Mouse (Mus musculus) myocyte (in vitro differentiated cells): Measurements from ENCODE around the gene Mpp6. TPM values are rescaled to one million over a fixed set of nuclear protein-coding genes. Genes with fewer than 3 reads are reported as not detected.

ENCODE experiments used
- H3K27me3 ChIP-seq: one replicate; pipeline ENCODE4 v1.6.1; 2011; ENCODE audit not compliant: control insufficient read depth, insufficient read depth, insufficient read length
- H3K36me3 ChIP-seq: one replicate; pipeline ENCODE4 v1.6.1; 2011; ENCODE audit not compliant: control insufficient read depth, insufficient read depth
- H3K4me2 ChIP-seq: one replicate; pipeline ENCODE4 v1.6.1; 2011; ENCODE audit warnings: low read depth, control low read depth
- H3K4me3 ChIP-seq: one replicate; pipeline ENCODE4 v1.5.1; 2011; ENCODE audit warnings: mild to moderate bottlenecking, control low read depth, moderate library complexity
- H3K79me2 ChIP-seq: one replicate; pipeline ENCODE4 v1.6.1; 2011; ENCODE audit not compliant: control insufficient read depth, insufficient read depth
- H3ac ChIP-seq: one replicate; pipeline ENCODE4 v1.6.1; 2011; ENCODE audit not compliant: control insufficient read depth, insufficient read length
- CEBPB ChIP-seq: IDR thresholded peaks from 2 replicates; pipeline ENCODE4 v1.6.1; 2011; ENCODE audit warnings: mild to moderate bottlenecking, moderate library complexity; ENCODE audit not compliant: poor library complexity, insufficient read depth, severe bottlenecking
- E2F4 ChIP-seq: IDR thresholded peaks from one replicate; pipeline ENCODE4 v1.6.1; 2011; ENCODE audit warnings: mild to moderate bottlenecking, control low read depth, moderate library complexity; ENCODE audit not compliant: insufficient read depth
- MAX ChIP-seq: IDR thresholded peaks from one replicate; pipeline ENCODE4 v1.6.1; 2011; ENCODE audit warnings: low read depth, mild to moderate bottlenecking, control low read depth
- MYOD1 ChIP-seq, 3 experiments: IDR thresholded peaks; one replicate each; pipeline ENCODE4 v1.6.1; 2011; ENCODE audit warnings: control low read depth in 2 of 3, low read depth in 2 of 3, mild to moderate bottlenecking in 2 of 3, moderate library complexity in 1 of 3; ENCODE audit not compliant: insufficient read length in 2 of 3, control insufficient read depth in 1 of 3
- MYOG ChIP-seq, 3 experiments: IDR thresholded peaks; one replicate each; pipeline ENCODE4 v1.6.1; 2011; ENCODE audit warnings: control low read depth in 2 of 3, low read depth in 2 of 3, mild to moderate bottlenecking in 2 of 3; ENCODE audit not compliant: insufficient read length in 2 of 3, control insufficient read depth in 1 of 3, insufficient read depth in 1 of 3
- POLR2A ChIP-seq: IDR thresholded peaks from one replicate; pipeline ENCODE4 v1.6.1; 2011; ENCODE audit warnings: low read depth, mild to moderate bottlenecking, control low read depth, moderate library complexity; ENCODE audit not compliant: insufficient read length
- POLR2AphosphoS2 ChIP-seq: IDR thresholded peaks from one replicate; pipeline ENCODE4 v1.6.1; 2011; ENCODE audit warnings: low read depth, control low read depth; ENCODE audit not compliant: insufficient read length
- REST ChIP-seq: IDR thresholded peaks from one replicate; pipeline ENCODE4 v1.6.1; 2011; ENCODE audit warnings: mild to moderate bottlenecking, control low read depth, moderate library complexity; ENCODE audit not compliant: insufficient read depth, insufficient read length
- SRF ChIP-seq: IDR thresholded peaks from one replicate; pipeline ENCODE4 v1.6.1; 2011; ENCODE audit warnings: low read depth; ENCODE audit not compliant: control insufficient read depth, insufficient read length
- TCF12 ChIP-seq: IDR thresholded peaks from one replicate; pipeline ENCODE4 v1.6.1; 2011; ENCODE audit warnings: mild to moderate bottlenecking, control low read depth; ENCODE audit not compliant: poor library complexity, insufficient read depth, severe bottlenecking
- TCF3 ChIP-seq: IDR thresholded peaks from one replicate; pipeline ENCODE4 v1.6.1; 2011; ENCODE audit warnings: low read depth, control low read depth; ENCODE audit not compliant: insufficient read length
- USF1 ChIP-seq: IDR thresholded peaks from one replicate; pipeline ENCODE4 v1.6.1; 2011; ENCODE audit warnings: low read depth, mild to moderate bottlenecking, control low read depth, moderate library complexity
- polyA plus RNA-seq: library from polyadenylated mRNA; unstranded; fragments of >200 nt; fragmentation: generic; extraction: Trizol; gene quantifications from one replicate; pipeline ENCODE4 v1.2.1, GENCODE M21; 2012; ENCODE audit warnings: missing spikeins

The Mpp6 gene
- polyA plus RNA-seq, 1 experiment, result 17.2 TPM

DNA sequence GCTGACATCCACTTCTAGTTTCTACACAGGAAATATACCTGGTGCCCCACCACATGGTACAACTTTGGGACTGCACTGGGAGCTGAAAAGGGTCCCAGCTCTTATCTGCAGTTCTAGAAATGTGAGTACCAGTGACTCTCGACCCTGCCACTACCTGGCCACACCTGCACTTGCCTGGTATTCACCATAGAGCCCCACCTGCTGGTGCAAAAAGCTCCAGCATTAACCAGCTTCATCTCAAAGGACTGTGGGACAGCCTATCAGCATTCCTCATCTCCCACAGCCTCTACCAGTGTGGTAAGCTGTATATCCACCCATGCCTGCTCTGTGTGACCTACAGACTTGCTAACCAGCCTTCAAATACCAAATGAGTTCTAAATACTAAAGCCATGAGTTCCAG is 122.9 kb downstream of the Mpp6 start:
- H3K27me3 ChIP-seq, result no peaks in the 10 kb centered on the region
- H3K4me2 ChIP-seq, result no peak overlapping the region

DNA sequence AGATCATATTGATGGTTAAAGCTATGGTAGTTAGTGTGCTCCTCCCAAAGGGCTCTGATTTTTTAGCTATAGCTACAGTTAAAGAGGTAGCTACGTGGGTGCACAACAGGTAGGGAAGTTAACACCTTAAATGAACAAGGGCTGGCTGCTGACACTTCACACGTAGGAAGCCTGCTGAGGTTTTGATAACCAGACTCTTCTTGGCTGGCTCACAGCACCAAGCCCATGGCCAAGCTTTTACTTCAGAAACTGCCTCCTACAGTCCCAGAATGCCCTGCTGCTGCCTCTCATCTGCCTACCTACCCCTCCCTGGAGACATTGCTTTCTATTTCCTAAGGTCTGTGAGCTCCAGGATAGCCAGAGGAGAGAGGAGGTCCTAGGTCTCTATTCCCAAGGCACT is 127.9 kb downstream of the Mpp6 start:
- Histone ChIP-seq H3K79me2 (no peaks in the 10 kb centered on the region), H3K27me3 (no peaks in the 10 kb centered on the region), H3K36me3 (no peaks in the 10 kb centered on the region), H3K4me3 (no peak overlapping the region), H3ac (no peak overlapping the region), H3K4me2 (no peak overlapping the region)
- TF ChIP-seq MYOD1 (IDR thresholded peaks at IDR 0.05; ENCODE audit: control insufficient read depth in 1 of 3, insufficient read length in 2 of 3, low read depth in 2 of 3), result no peak
- no peak for TF ChIP-seq E2F4
- TF ChIP-seq TCF3, result no peak
- no peak for TF ChIP-seq MYOG (IDR thresholded peaks at IDR 0.05; ENCODE audit: control insufficient read depth in 1 of 3, insufficient read depth in 1 of 3, insufficient read length in 2 of 3, low read depth in 2 of 3)
- TF ChIP-seq USF1, result no peak
- TF ChIP-seq REST, result no peak
- TF ChIP-seq TCF12, result no peak
- TF ChIP-seq CEBPB, result no peak
- no peak for TF ChIP-seq POLR2AphosphoS2
- no peak for TF ChIP-seq MAX
- TF ChIP-seq POLR2A, result no peak
- no peak for TF ChIP-seq SRF

More for the DNA sequence above, 122.9 kb downstream of the Mpp6 start:
- Histone ChIP-seq H3K4me3 (no peak overlapping the region), H3ac (no peak overlapping the region), H3K79me2 (no peaks in the 10 kb centered on the region), H3K36me3 (no peaks in the 10 kb centered on the region)
- TF ChIP-seq REST, result no peak
- no peak for TF ChIP-seq E2F4
- TF ChIP-seq POLR2AphosphoS2, result no peak
- TF ChIP-seq MAX, result no peak
- no peak for TF ChIP-seq TCF12

DNA sequence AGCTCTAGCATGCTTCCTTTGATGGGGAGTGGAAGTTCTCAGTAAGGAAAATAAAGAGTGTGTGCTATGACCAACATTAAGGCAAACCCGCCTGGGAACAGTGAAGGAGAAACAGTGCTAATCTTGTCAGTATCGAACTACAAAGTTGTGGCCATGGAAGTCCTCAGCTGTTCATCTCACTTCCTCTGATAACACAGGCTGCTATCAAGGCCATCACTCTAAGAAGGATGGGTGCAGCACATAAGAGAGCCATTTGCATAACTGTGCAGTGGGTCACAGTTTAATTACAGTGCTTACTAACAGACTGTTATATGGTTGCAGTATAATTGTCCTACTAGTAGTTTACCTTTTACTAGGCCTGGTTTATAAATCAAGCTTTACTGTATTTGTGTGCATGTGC is 129.9 kb downstream of the Mpp6 start:
- no peak overlapping the region for H3ac ChIP-seq
- H3K4me3 ChIP-seq, result no peak overlapping the region
- H3K27me3 ChIP-seq, result no peaks in the 10 kb centered on the region
- no peaks in the 10 kb centered on the region for H3K36me3 ChIP-seq
- no peak overlapping the region for H3K4me2 ChIP-seq
- TF ChIP-seq POLR2A (no peak), POLR2AphosphoS2 (no peak), TCF12 (no peak)
- H3K79me2 ChIP-seq, result no peaks in the 10 kb centered on the region

DNA sequence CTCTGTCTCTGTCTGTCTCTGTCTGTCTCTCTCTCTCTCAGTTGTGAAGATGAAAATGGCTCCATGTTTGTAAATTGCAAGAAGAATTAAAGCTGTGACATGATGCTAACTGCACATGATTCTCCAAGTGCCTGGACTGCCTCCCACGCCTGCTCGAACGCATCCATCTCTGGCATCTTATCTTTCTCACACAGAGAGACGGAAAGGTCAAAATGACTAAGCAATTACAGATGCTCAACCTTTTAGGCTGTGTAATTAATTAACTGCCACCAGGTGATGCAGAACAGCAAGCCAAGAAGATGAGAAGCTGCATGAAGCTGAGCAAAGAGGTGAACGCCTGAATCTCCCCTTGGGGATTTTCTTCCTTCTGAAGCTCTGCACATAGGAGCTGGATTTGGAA is 130.4 kb downstream of the Mpp6 start:
- H3ac ChIP-seq, result no peak overlapping the region
- H3K36me3 ChIP-seq, result no peaks in the 10 kb centered on the region
- no peak overlapping the region for H3K4me3 ChIP-seq
- H3K79me2 ChIP-seq, result no peaks in the 10 kb centered on the region
- H3K4me2 ChIP-seq, result no peak overlapping the region
- TF ChIP-seq TCF12, result no peak
- no peak for TF ChIP-seq POLR2A
- no peak for TF ChIP-seq TCF3
- no peak for TF ChIP-seq E2F4
- no peaks in the 10 kb centered on the region for H3K27me3 ChIP-seq

- Histone ChIP-seq H3K4me3 (no peak overlapping the region), H3K27me3 (no peaks in the 10 kb centered on the region), H3K79me2 (no peaks in the 10 kb centered on the region), H3K36me3 (no peaks in the 10 kb centered on the region), H3K4me2 (no peak overlapping the region), H3ac (no peak overlapping the region)
- no peak for TF ChIP-seq TCF12
These were observed 134.1 kb downstream of the Mpp6 start for GRCm38 (mm10) chr6:50244126-50244525.

DNA sequence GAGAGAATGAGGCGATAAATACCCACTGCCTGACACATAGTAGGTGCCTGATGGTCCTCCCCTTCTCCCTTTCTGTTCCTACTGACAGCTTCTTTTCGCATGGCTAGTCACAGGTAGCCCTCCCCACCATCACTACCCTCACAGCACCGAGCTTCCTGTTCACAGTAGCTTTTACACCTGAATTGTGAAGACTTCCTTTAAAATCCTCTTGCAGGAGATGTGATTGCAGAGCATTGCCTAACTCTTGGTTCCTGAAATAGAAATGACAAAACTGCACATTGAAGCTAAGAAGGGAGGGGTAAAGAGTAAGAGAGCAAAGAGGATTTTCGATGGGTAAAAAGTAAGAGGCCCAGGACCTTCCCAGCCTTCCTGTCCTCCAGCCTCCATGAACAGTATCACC is 134.9 kb downstream of the Mpp6 start:
- Histone ChIP-seq H3K4me2 (no peak overlapping the region), H3K27me3 (no peaks in the 10 kb centered on the region), H3K4me3 (no peak overlapping the region), H3ac (no peak overlapping the region), H3K79me2 (no peaks in the 10 kb centered on the region), H3K36me3 (no peaks in the 10 kb centered on the region)
- no peak for TF ChIP-seq CEBPB
- no peak for TF ChIP-seq USF1
- TF ChIP-seq E2F4, result no peak
- no peak for TF ChIP-seq MAX
- TF ChIP-seq POLR2AphosphoS2, result no peak
- TF ChIP-seq REST, result no peak
- no peak for TF ChIP-seq MYOG (IDR thresholded peaks at IDR 0.05; ENCODE audit: control insufficient read depth in 1 of 3, insufficient read depth in 1 of 3, insufficient read length in 2 of 3, low read depth in 2 of 3)
- TF ChIP-seq TCF3, result no peak
- no peak for TF ChIP-seq MYOD1 (IDR thresholded peaks at IDR 0.05; ENCODE audit: control insufficient read depth in 1 of 3, insufficient read length in 2 of 3, low read depth in 2 of 3)
- TF ChIP-seq SRF, result no peak
- TF ChIP-seq TCF12, result no peak
- no peak for TF ChIP-seq POLR2A
